Mouse (Mus musculus) limb, embryonic 14.5 days (tissue): Measurements from ENCODE around the gene Mgll. TPM values are rescaled to one million over a fixed set of nuclear protein-coding genes. Genes with fewer than 3 reads are reported as not detected.

Experiments
- ATAC-seq: fragments of 200-750 bp; cut with Nextera tagmentation; 2 replicates; pipeline ENCODE4 v1.8.0; 2017; ENCODE audit warnings: low read depth, moderate number of reproducible peaks, moderate TSS enrichment; ENCODE audit not compliant: low FRiP score
- DNase-seq: peaks from one replicate; pipeline ENCODE4 v3.0.0-alpha.2; 2015; ENCODE audit warnings: low spot score
- H3K27ac ChIP-seq: fragments of 300-500 bp; sonication (generic); replicated peaks from 2 replicates; pipeline ENCODE4 v1.5.1; 2014; ENCODE audit warnings: low read depth, mild to moderate bottlenecking, low read length, moderate library complexity, mixed read lengths
- H3K27me3 ChIP-seq: fragments of 300-500 bp; sonication (generic); 2 replicates; pipeline ENCODE4 v1.6.1; 2014; ENCODE audit warnings: low read length, mixed read lengths; ENCODE audit not compliant: control insufficient read depth, insufficient read depth
- H3K36me3 ChIP-seq: fragments of 300-500 bp; sonication (generic); 2 replicates; pipeline ENCODE4 v1.6.1; 2014; ENCODE audit warnings: mild to moderate bottlenecking, low read length, moderate library complexity, mixed read lengths; ENCODE audit not compliant: control insufficient read depth, insufficient read depth
- H3K4me1 ChIP-seq: fragments of 300-500 bp; sonication (generic); 2 replicates; pipeline ENCODE4 v1.6.1; 2014; ENCODE audit warnings: antibody characterized with exemption, low read length, mixed read lengths; ENCODE audit not compliant: control insufficient read depth, insufficient read depth
- H3K4me2 ChIP-seq: fragments of 300-500 bp; sonication (generic); replicated peaks from 2 replicates; pipeline ENCODE4 v1.6.1; 2014; ENCODE audit warnings: low read depth, mild to moderate bottlenecking, low read length, moderate library complexity; ENCODE audit not compliant: severe bottlenecking
- H3K4me3 ChIP-seq: fragments of 300-500 bp; sonication (generic); replicated peaks from 2 replicates; pipeline ENCODE4 v1.5.1; 2014; ENCODE audit warnings: low read length
- H3K9ac ChIP-seq: fragments of 300-500 bp; sonication (generic); 2 replicates; pipeline ENCODE4 v1.6.1; 2014; ENCODE audit warnings: mild to moderate bottlenecking, low read depth, low read length, moderate library complexity; ENCODE audit not compliant: severe bottlenecking
- H3K9me3 ChIP-seq: fragments of 300-500 bp; sonication (generic); 2 replicates; pipeline ENCODE4 v1.6.1; 2016; ENCODE audit warnings: low read length; ENCODE audit not compliant: control insufficient read depth
- POLR2A ChIP-seq: fragments of 200-500 bp; IDR thresholded peaks from 2 replicates; pipeline ENCODE4 v1.8.0; 2012; ENCODE audit warnings: inconsistent platforms, mild to moderate bottlenecking, moderate library complexity, borderline replicate concordance; ENCODE audit not compliant: insufficient read depth, insufficient read length; ENCODE audit errors: extremely low read depth
- whole genome bisulfite sequencing: fragments of 180-500 bp; shearing (Covaris S2); extraction: QIAGEN DNeasy Blood & Tissue Kit; methylation state at CpG from one replicate; pipeline ENCODE4 v1.1.7; 2014; 5-methylcytosine and 5-hydroxymethylcytosine counted together
- polyA plus RNA-seq, 2 experiments: library from polyadenylated mRNA; depleted of rRNA in 1 of 2; stranded (reverse) in 1 of 2; unstranded in 1 of 2; fragments of >200 nt; fragmentation: Nextera tagmentation in 1 of 2; extraction: Ambion mirVana in 1 of 2; gene quantifications; 2 replicates each; pipeline versions ENCODE4 v1.2.1 to v1.2.3; 2012 to 2014

Gene Mgll
- polyA plus RNA-seq, 2 experiments = 7.5 to 17.6 TPM

GRCm38 (mm10) chr6:88702887-88703286 lies 21.3 kb upstream of the Mgll start:
- WGBS = 84% methylated on average over 1 of the region's 1 CpGs
- Histone ChIP-seq H3K4me1 (no peaks in the 10 kb centered on the region), H3K27me3 (no peaks in the 10 kb centered on the region), H3K9me3 (no peaks in the 10 kb centered on the region), H3K4me2 (no peak overlapping the region), H3K9ac (no peak overlapping the region), H3K4me3 (no peak overlapping the region), H3K27ac (no peak overlapping the region), H3K36me3 (no peaks in the 10 kb centered on the region)
- DNase-seq = no peak
- ATAC-seq = no peak
- TF ChIP-seq POLR2A = no peak

GRCm38 (mm10) chr6:88703731-88704130 lies 20.5 kb upstream of the Mgll start:
- Histone ChIP-seq H3K27ac (no peak overlapping the region), H3K27me3 (no peaks in the 10 kb centered on the region), H3K9me3 (no peaks in the 10 kb centered on the region), H3K4me3 (no peak overlapping the region), H3K4me1 (no peaks in the 10 kb centered on the region), H3K4me2 (no peak overlapping the region), H3K9ac (no peak overlapping the region), H3K36me3 (no peaks in the 10 kb centered on the region)
- TF ChIP-seq POLR2A = no peak
- 83% methylated on average over 5 of the region's 5 CpGs for WGBS
- no peak for ATAC-seq
- DNase-seq = no peak

GRCm38 (mm10) chr6:88708401-88709278 lies 15.6 kb upstream of the Mgll start:
- Histone ChIP-seq H3K27me3 (no peaks in the 10 kb centered on the region), H3K4me2 (no peak overlapping the region), H3K4me1 (no peaks in the 10 kb centered on the region), H3K4me3 (no peak overlapping the region), H3K27ac (no peak overlapping the region), H3K36me3 (no peaks in the 10 kb centered on the region), H3K9me3 (no peaks in the 10 kb centered on the region), H3K9ac (no peak overlapping the region)
- no peak for ATAC-seq
- no peak for TF ChIP-seq POLR2A
- WGBS = 71% methylated on average over 8 of the region's 8 CpGs
- DNase-seq = no peak

- H3K4me3 ChIP-seq = no peak overlapping the region
- TF ChIP-seq POLR2A = no peak
- H3K9me3 ChIP-seq = no peaks in the 10 kb centered on the region
- DNase-seq = no peak
- 67% methylated on average over 1 of the region's 1 CpGs for WGBS
- ATAC-seq = no peak
- H3K4me1 ChIP-seq = no peaks in the 10 kb centered on the region
- H3K36me3 ChIP-seq = no peaks in the 10 kb centered on the region
- no peaks in the 10 kb centered on the region for H3K27me3 ChIP-seq
- H3K27ac ChIP-seq = no peak overlapping the region
- no peak overlapping the region for H3K9ac ChIP-seq
- no peak overlapping the region for H3K4me2 ChIP-seq
These were observed 15.0 kb upstream of the Mgll start for GRCm38 (mm10) chr6:88709279-88709575.

- TF ChIP-seq POLR2A = no peak
- H3K9me3 ChIP-seq = no peaks in the 10 kb centered on the region
- DNase-seq (no peak), ATAC-seq (no peak)
- WGBS = 72% methylated on average over 3 of the region's 3 CpGs
- no peak overlapping the region for H3K9ac ChIP-seq
- H3K4me1 ChIP-seq = no peaks in the 10 kb centered on the region
- H3K4me3 ChIP-seq = no peak overlapping the region
- H3K4me2 ChIP-seq = no peak overlapping the region
- no peak overlapping the region for H3K27ac ChIP-seq
- no peaks in the 10 kb centered on the region for H3K36me3 ChIP-seq
- no peaks in the 10 kb centered on the region for H3K27me3 ChIP-seq
These were observed 12.9 kb upstream of the Mgll start for GRCm38 (mm10) chr6:88711313-88711712.
